Comparison of ENCODE assay signal across 17 mouse cellular contexts in the genomic region with DNA sequence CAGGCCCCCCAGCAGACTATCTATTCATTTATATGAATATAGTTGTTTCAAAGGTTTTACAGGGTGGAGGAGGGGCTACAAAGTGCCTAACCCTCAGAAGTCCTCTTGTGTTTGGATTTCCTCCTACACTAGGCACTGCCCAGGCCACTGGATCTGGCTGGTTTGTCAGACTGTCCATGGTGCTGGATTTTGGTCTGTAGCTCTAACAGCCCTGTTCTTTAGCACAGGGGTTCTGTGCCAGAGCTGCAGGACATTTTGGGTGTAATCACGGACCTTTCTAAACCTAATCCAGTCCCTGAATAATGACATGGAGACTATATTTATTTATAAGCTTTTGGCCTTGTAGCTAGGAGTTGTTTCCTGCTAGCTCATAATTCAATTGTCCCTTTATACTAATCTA.
DNase-seq lines count a peak whose midpoint lies in the region; ATAC-seq and TF ChIP-seq lines count a peak whose summit lies in the region.
"Had no signal": no experiment of that assay in that cellular context is flagged by ENCODE, and none has a peak within 500 bp of the region (broad histone marks: within the 10 kb centered on the region; RNA-seq: fewer than 3 reads in every experiment).

No protein-coding gene starts in this region.

- no peaks in the 10 kb centered on the region for H3K4me1 ChIP-seq in kidney, postnatal 0 days (replicated peaks; ENCODE audit: insufficient read depth, low read length)
- H3K4me1 ChIP-seq in kidney, embryonic 16.5 days (ENCODE audit: insufficient read depth, low read length), result no peaks in the 10 kb centered on the region
- H3K4me1 ChIP-seq in forebrain, embryonic 12.5 days, result no peaks in the 10 kb centered on the region
- H3K4me1 ChIP-seq: heart, embryonic 12.5 days; hindbrain, embryonic 12.5 days had no signal

- no peaks in the 10 kb centered on the region for H3K36me3 ChIP-seq in kidney, postnatal 0 days (ENCODE audit: insufficient read depth, low read length)
- no peaks in the 10 kb centered on the region for H3K36me3 ChIP-seq in kidney, embryonic 16.5 days (ENCODE audit: insufficient read depth, low read length)
- no peaks in the 10 kb centered on the region for H3K36me3 ChIP-seq in forebrain, embryonic 12.5 days (replicated peaks)
- H3K36me3 ChIP-seq: heart, embryonic 12.5 days; hindbrain, embryonic 12.5 days had no signal

- no peak overlapping the region for H3K9ac ChIP-seq in kidney, postnatal 0 days (ENCODE audit: low read depth, low read length)
- H3K9ac ChIP-seq in kidney, embryonic 16.5 days (replicated peaks; ENCODE audit: low read length), result no peak overlapping the region
- H3K9ac ChIP-seq in forebrain, embryonic 12.5 days, result no peak overlapping the region
- H3K9ac ChIP-seq: heart, embryonic 12.5 days; hindbrain, embryonic 12.5 days had no signal

- intact Hi-C loops in gastrocnemius, adult 2 months (cut with DNase I), result no loop called here
- intact Hi-C loops in gastrocnemius, postnatal 14 days (cut with DNase I; ENCODE audit: low total_unique reads), result no loop called here

- H3K27ac ChIP-seq in gastrocnemius, adult 2 months, result peak overlapping the region; percentile 35; the same call in 1 of the 2 replicates
- no peak overlapping the region for H3K27ac ChIP-seq in kidney, postnatal 0 days
- no peak overlapping the region for H3K27ac ChIP-seq in kidney, embryonic 16.5 days (ENCODE audit: low read length)
- H3K27ac ChIP-seq in forebrain, embryonic 12.5 days, result no peak overlapping the region
- H3K27ac ChIP-seq: hindbrain, embryonic 12.5 days had no signal

- no peak for TF ChIP-seq CTCF in gastrocnemius, adult 2 months (IDR thresholded peaks at IDR 0.05)
- no peak for TF ChIP-seq CTCF in kidney, postnatal 0 days (IDR thresholded peaks at IDR 0.05; ENCODE audit: low read depth)

- no peaks in the 10 kb centered on the region for H3K27me3 ChIP-seq in kidney, postnatal 0 days (ENCODE audit: insufficient read depth, low read length)
- H3K27me3 ChIP-seq in kidney, embryonic 16.5 days (ENCODE audit: insufficient read depth, low read length), result no peaks in the 10 kb centered on the region
- no peaks in the 10 kb centered on the region for H3K27me3 ChIP-seq in forebrain, embryonic 12.5 days
- H3K27me3 ChIP-seq: heart, embryonic 12.5 days; hindbrain, embryonic 12.5 days had no signal

- no peaks in the 10 kb centered on the region for H3K9me3 ChIP-seq in kidney, postnatal 0 days (replicated peaks; ENCODE audit: low read length)
- H3K9me3 ChIP-seq in kidney, embryonic 16.5 days (ENCODE audit: low read length), result no peaks in the 10 kb centered on the region
- H3K9me3 ChIP-seq in forebrain, embryonic 12.5 days, result no peaks in the 10 kb centered on the region
- H3K9me3 ChIP-seq: heart, embryonic 12.5 days; hindbrain, embryonic 12.5 days had no signal

- WGBS in kidney, postnatal 0 days, result 35% methylated on average over 1 of the region's 1 CpGs
- 31% methylated on average over 1 of the region's 1 CpGs for WGBS in kidney, embryonic 16.5 days
- WGBS in forebrain, embryonic 12.5 days, result 70% methylated on average over 1 of the region's 1 CpGs

- ATAC-seq in kidney, postnatal 0 days (replicated peaks; ENCODE audit: low FRiP score, low read depth), result no peak
- ATAC-seq in kidney, embryonic 16.5 days (ENCODE audit: low FRiP score, low TSS enrichment), result no peak
- no peak for ATAC-seq in forebrain, embryonic 12.5 days (ENCODE audit: low FRiP score)
- ATAC-seq: forebrain, embryonic 14.5 days; hindbrain, embryonic 16.5 days; inflammation-experienced regulatory T-cells, adult 6 months; intestine, postnatal 0 days had no signal

- no peak for DNase-seq in gastrocnemius, adult 2 months
- no peak for DNase-seq in gastrocnemius, postnatal 14 days
- DNase-seq in kidney, postnatal 0 days (ENCODE audit: low spot score), result peak; percentile 57
- DNase-seq in NIH3T3 (ENCODE audit: low read depth), result peak; percentile 51
- DNase-seq in adipocyte (ENCODE audit: low spot score), result peak; percentile 10
- DNase-seq: adrenal gland, postnatal 25 days; cerebellum, adult 2 months; cerebellum, postnatal 10 days; heart, postnatal 36 days had no signal

- no peak overlapping the region for H3K4me3 ChIP-seq in gastrocnemius, adult 2 months
- no peak overlapping the region for H3K4me3 ChIP-seq in kidney, postnatal 0 days (replicated peaks; ENCODE audit: low read depth, low read length)
- no peak overlapping the region for H3K4me3 ChIP-seq in kidney, embryonic 16.5 days (ENCODE audit: low read length)
- no peak overlapping the region for H3K4me3 ChIP-seq in forebrain, embryonic 12.5 days (replicated peaks)
- H3K4me3 ChIP-seq: heart, embryonic 12.5 days; hindbrain, embryonic 12.5 days had no signal

- no peak overlapping the region for H3K4me2 ChIP-seq in kidney, postnatal 0 days (ENCODE audit: low read length)
- H3K4me2 ChIP-seq in kidney, embryonic 16.5 days (replicated peaks; ENCODE audit: low read depth, low read length), result no peak overlapping the region
- no peak overlapping the region for H3K4me2 ChIP-seq in forebrain, embryonic 12.5 days
- H3K4me2 ChIP-seq: heart, embryonic 12.5 days; hindbrain, embryonic 12.5 days had no signal

Comparison
In these comparisons a context has a peak if more than half of its experiments do, and no peak if none do; other contexts are left out.
1. DNase-seq: peak in kidney, postnatal 0 days (single experiment), NIH3T3 (single experiment) and adipocyte (single experiment); none in gastrocnemius, adult 2 months (single experiment) and gastrocnemius, postnatal 14 days (single experiment).